Mouse (Mus musculus): ENCODE results near the gene Nlrp4f. TPM values are rescaled to one million over a fixed set of nuclear protein-coding genes. Genes with fewer than 3 reads are reported as not detected.

The Nlrp4f gene
- total and polyA plus RNA-seq, 3 experiments, result 0.04 TPM; not detected in 2

GRCm38 (mm10) chr13:65200667-65201066 lies 5.1 kb downstream of the Nlrp4f start:
- Histone ChIP-seq H3K9ac (ENCODE audit: control insufficient read depth, low read depth, low read length, poor library complexity, severe bottlenecking) (no peak overlapping the region), H3K36me3 (ENCODE audit: control insufficient read depth in 1 of 2, insufficient read depth in 2 of 2, low read length in 2 of 2) (no peaks in the 10 kb centered on the region), H3K79me2 (ENCODE audit: control insufficient read depth, insufficient read depth, low read length, poor library complexity) (no peaks in the 10 kb centered on the region), H3K4me1 (ENCODE audit: control insufficient read depth in 1 of 2, insufficient read depth in 2 of 2, low read length in 2 of 2) (no peaks in the 10 kb centered on the region; a peak in 1 of 4 replicates), H3K27me3 (ENCODE audit: control insufficient read depth in 1 of 2, insufficient read depth in 2 of 2, low read length in 2 of 2) (no peaks in the 10 kb centered on the region), H3K9me3 (replicated peaks; ENCODE audit: insufficient read depth, low read length) (no peaks in the 10 kb centered on the region), H3K4me3 (ENCODE audit: control insufficient read depth in 1 of 2, insufficient read depth in 1 of 2, low read depth in 2 of 2, low read length in 2 of 2) (no peak overlapping the region), H3K27ac (ENCODE audit: control insufficient read depth, low read depth, low read length) (no peak overlapping the region)
- peak; percentile 69; the same call in 1 of the 2 replicates for TF ChIP-seq TCF12 (IDR thresholded peaks at IDR 0.05; ENCODE audit: low read depth, low read length)
- peak in 1 of 2 experiments; percentile 62; a peak in 1 of 4 replicates for TF ChIP-seq EP300 (IDR thresholded peaks at IDR 0.05; ENCODE audit: low read depth in 1 of 2, low read length in 2 of 2)
- TF ChIP-seq MAX (IDR thresholded peaks at IDR 0.05; ENCODE audit: low read length), result no peak
- no peak for TF ChIP-seq POLR2A (IDR thresholded peaks at IDR 0.05; ENCODE audit: control insufficient read depth in 1 of 2, insufficient read depth in 1 of 2, low read depth in 1 of 2, low read length in 2 of 2, poor library complexity in 1 of 2)
- TF ChIP-seq GATA1 (IDR thresholded peaks at IDR 0.05; ENCODE audit: low read depth, low read length), result peak; percentile 34; the same call in 1 of the 2 replicates
- TF ChIP-seq ZC3H11A (IDR thresholded peaks at IDR 0.05; ENCODE audit: low read depth, low read length), result no peak
- TF ChIP-seq RCOR1 (IDR thresholded peaks at IDR 0.05; ENCODE audit: low read depth, low read length), result peak; percentile 44; the same call in 1 of the 2 replicates
- peak; percentile 4 for DNase-seq (ENCODE audit: low read depth, low spot score)

DNA sequence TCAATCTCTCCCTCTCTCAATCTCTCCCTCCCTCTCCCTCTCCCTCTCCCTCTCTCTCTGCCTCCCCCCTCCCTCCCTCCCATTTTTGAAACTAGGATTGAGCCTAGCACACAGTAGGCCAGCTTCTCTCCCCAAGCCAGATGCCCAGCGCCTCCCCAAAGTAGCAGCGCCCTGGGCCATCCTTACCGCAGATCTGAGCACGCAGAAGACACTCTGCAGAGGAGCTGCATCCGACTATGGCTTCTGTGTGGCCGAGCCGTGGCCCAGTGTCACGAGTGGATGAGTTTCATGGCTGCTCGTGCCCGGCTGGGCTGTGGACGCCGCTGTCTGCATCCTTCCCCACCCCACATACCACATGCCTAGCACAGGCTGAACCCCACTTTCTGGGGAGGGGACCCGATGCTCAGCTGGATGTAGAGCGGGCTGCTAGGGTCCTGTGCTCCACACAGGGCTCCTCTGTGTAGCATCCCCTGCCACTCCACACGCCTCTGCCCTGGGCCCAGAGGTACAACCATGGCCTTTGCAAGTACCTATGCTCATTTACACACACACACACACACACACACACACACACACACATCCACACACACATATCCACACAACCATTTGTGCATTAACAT lies 29.2 kb downstream of the Nlrp4f start:
- H3K36me3 ChIP-seq (ENCODE audit: control insufficient read depth in 1 of 2, insufficient read depth in 2 of 2, low read length in 2 of 2), result no peaks in the 10 kb centered on the region
- no peak overlapping the region for H3K4me3 ChIP-seq (ENCODE audit: control insufficient read depth in 1 of 2, insufficient read depth in 1 of 2, low read depth in 2 of 2, low read length in 2 of 2)
- no peak overlapping the region for H3K9ac ChIP-seq (ENCODE audit: control insufficient read depth, low read depth, low read length, poor library complexity, severe bottlenecking)
- no peak for DNase-seq (ENCODE audit: low read depth, low spot score)
- no peaks in the 10 kb centered on the region for H3K27me3 ChIP-seq (ENCODE audit: control insufficient read depth in 1 of 2, insufficient read depth in 2 of 2, low read length in 2 of 2)
- TF ChIP-seq MYB (IDR thresholded peaks at IDR 0.05; ENCODE audit: low read depth, low read length) (no peak), CHD2 (IDR thresholded peaks at IDR 0.05; ENCODE audit: low read length) (no peak), GATA1 (IDR thresholded peaks at IDR 0.05; ENCODE audit: low read depth, low read length) (no peak), USF2 (IDR thresholded peaks at IDR 0.05; ENCODE audit: borderline replicate concordance in 1 of 2, insufficient read depth in 1 of 2, low read depth in 1 of 2, low read length in 2 of 2) (no peak), JUND (IDR thresholded peaks at IDR 0.05; ENCODE audit: low read depth, low read length) (no peak), USF1 (IDR thresholded peaks at IDR 0.05; ENCODE audit: low read depth, low read length) (no peak), POLR2AphosphoS2 (IDR thresholded peaks at IDR 0.05; ENCODE audit: low read length) (no peak), E2F4 (IDR thresholded peaks at IDR 0.05; ENCODE audit: borderline replicate concordance, low read depth, low read length) (no peak), SIN3A (IDR thresholded peaks at IDR 0.05; ENCODE audit: low read length) (no peak), RCOR1 (IDR thresholded peaks at IDR 0.05; ENCODE audit: low read depth, low read length) (no peak), TAL1 (IDR thresholded peaks at IDR 0.05; ENCODE audit: low read length) (no peak), MAFK (IDR thresholded peaks at IDR 0.05; ENCODE audit: borderline replicate concordance, low read depth, low read length) (no peak)
- H3K27ac ChIP-seq (ENCODE audit: control insufficient read depth, low read depth, low read length), result no peak overlapping the region
- no peaks in the 10 kb centered on the region for H3K79me2 ChIP-seq (ENCODE audit: control insufficient read depth, insufficient read depth, low read length, poor library complexity)
- no peaks in the 10 kb centered on the region for H3K4me1 ChIP-seq (ENCODE audit: control insufficient read depth in 1 of 2, insufficient read depth in 2 of 2, low read length in 2 of 2)
- no peaks in the 10 kb centered on the region for H3K9me3 ChIP-seq (replicated peaks; ENCODE audit: insufficient read depth, low read length)

Measured in MEL (cell line).